Mouse (Mus musculus): ENCODE measurements around the gene Tssk1. TPM values are rescaled to one million over a fixed set of nuclear protein-coding genes. Genes with fewer than 3 reads are reported as not detected.

Gene Tssk1
- polyA plus RNA-seq, 1 experiment from 2014 or later: 0.04 TPM

GRCm38 (mm10) chr16:17857157-17857556 lies 36.9 kb upstream of the Tssk1 start:
- peaks cover 70% of the 10 kb centered on the region for H3K36me3 ChIP-seq (ENCODE audit: control insufficient read depth, insufficient read depth)
- no peak for ATAC-seq
- WGBS: 74% methylated on average over 7 of the region's 7 CpGs

DNA sequence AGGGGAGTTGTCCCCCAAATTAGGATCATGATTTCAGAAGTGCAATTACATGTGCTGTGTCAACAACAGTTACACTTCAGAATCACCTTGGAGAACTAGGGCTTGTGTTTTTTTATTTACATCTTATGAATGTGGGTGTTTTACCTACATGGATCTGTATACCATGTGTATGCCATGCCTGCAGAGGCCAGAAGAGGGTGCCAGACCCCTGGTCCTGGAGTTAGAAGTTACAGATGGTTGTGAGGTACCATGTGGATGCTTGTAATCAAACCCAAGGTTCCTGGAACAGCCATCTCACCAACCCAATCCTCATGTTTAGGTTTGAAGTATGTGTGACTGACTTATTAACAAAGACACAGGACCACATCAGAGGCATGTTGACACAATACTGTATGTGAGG lies 35.4 kb upstream of the Tssk1 start:
- Histone ChIP-seq H3K36me3 (ENCODE audit: control insufficient read depth, insufficient read depth) (peaks cover 59% of the 10 kb centered on the region), H3K4me2 (replicated peaks; ENCODE audit: low read depth) (no peak overlapping the region), H3K4me1 (replicated peaks; ENCODE audit: control insufficient read depth, insufficient read depth, low read length) (no peaks in the 10 kb centered on the region), H3K27me3 (replicated peaks; ENCODE audit: control insufficient read depth, insufficient read depth, low read length) (no peaks in the 10 kb centered on the region), H3K4me3 (ENCODE audit: low read depth, low read length) (no peak overlapping the region), H3K9me3 (ENCODE audit: control insufficient read depth) (no peaks in the 10 kb centered on the region), H3K27ac (ENCODE audit: low read depth, low read length) (no peak overlapping the region), H3K9ac (ENCODE audit: low read depth, low read length) (no peak overlapping the region)
- TF ChIP-seq CTCF (IDR thresholded peaks at IDR 0.05; ENCODE audit: low read depth): peak; percentile 87
- no peak for ATAC-seq

More at GRCm38 (mm10) chr16:17857157-17857556, 36.9 kb upstream of the Tssk1 start:
- H3K9me3 ChIP-seq (ENCODE audit: control insufficient read depth): no peaks in the 10 kb centered on the region
- H3K4me3 ChIP-seq (ENCODE audit: low read depth, low read length): no peak overlapping the region
- no peaks in the 10 kb centered on the region for H3K4me1 ChIP-seq (replicated peaks; ENCODE audit: control insufficient read depth, insufficient read depth, low read length)
- H3K27ac ChIP-seq (ENCODE audit: low read depth, low read length): peak overlapping the region; percentile 41; the same call in 1 of the 2 replicates
- H3K27me3 ChIP-seq (replicated peaks; ENCODE audit: control insufficient read depth, insufficient read depth, low read length): no peaks in the 10 kb centered on the region
- H3K4me2 ChIP-seq (replicated peaks; ENCODE audit: low read depth): no peak overlapping the region
- TF ChIP-seq CTCF (IDR thresholded peaks at IDR 0.05; ENCODE audit: low read depth): no peak
- H3K9ac ChIP-seq (ENCODE audit: low read depth, low read length): no peak overlapping the region

GRCm38 (mm10) chr16:17865293-17865692 lies 28.7 kb upstream of the Tssk1 start:
- Histone ChIP-seq H3K4me1 (replicated peaks; ENCODE audit: control insufficient read depth, insufficient read depth, low read length) (0 out of 2 replicates have a peak, but pooled peaks cover 2% of the 10 kb centered on the region), H3K4me2 (replicated peaks; ENCODE audit: low read depth) (no peak overlapping the region), H3K36me3 (ENCODE audit: control insufficient read depth, insufficient read depth) (peaks cover 10% of the 10 kb centered on the region; the same call in 1 of the 2 replicates), H3K9me3 (ENCODE audit: control insufficient read depth) (no peaks in the 10 kb centered on the region), H3K9ac (ENCODE audit: low read depth, low read length) (no peak overlapping the region), H3K27ac (ENCODE audit: low read depth, low read length) (no peak overlapping the region), H3K27me3 (replicated peaks; ENCODE audit: control insufficient read depth, insufficient read depth, low read length) (no peaks in the 10 kb centered on the region), H3K4me3 (ENCODE audit: low read depth, low read length) (no peak overlapping the region)
- WGBS: 37% methylated on average over 2 of the region's 2 CpGs
- no peak for TF ChIP-seq CTCF (IDR thresholded peaks at IDR 0.05; ENCODE audit: low read depth)
- ATAC-seq: peak; percentile 56

- peaks cover 11% of the 10 kb centered on the region; the same call in 1 of the 2 replicates for H3K36me3 ChIP-seq (ENCODE audit: control insufficient read depth, insufficient read depth)
- H3K4me3 ChIP-seq (ENCODE audit: low read depth, low read length): no peak overlapping the region
- H3K9me3 ChIP-seq (ENCODE audit: control insufficient read depth): no peaks in the 10 kb centered on the region
- peak; percentile 92 for ATAC-seq
- WGBS: 37% methylated on average over 6 of the region's 6 CpGs
- H3K27ac ChIP-seq (ENCODE audit: low read depth, low read length): no peak overlapping the region
- TF ChIP-seq CTCF (IDR thresholded peaks at IDR 0.05; ENCODE audit: low read depth): no peak
- H3K9ac ChIP-seq (ENCODE audit: low read depth, low read length): no peak overlapping the region
- H3K4me2 ChIP-seq (replicated peaks; ENCODE audit: low read depth): no peak overlapping the region
- H3K4me1 ChIP-seq (replicated peaks; ENCODE audit: control insufficient read depth, insufficient read depth, low read length): 0 out of 2 replicates have a peak, but pooled peaks cover 2% of the 10 kb centered on the region
- H3K27me3 ChIP-seq (replicated peaks; ENCODE audit: control insufficient read depth, insufficient read depth, low read length): no peaks in the 10 kb centered on the region
These were observed 28.3 kb upstream of the Tssk1 start for GRCm38 (mm10) chr16:17865770-17866169.

DNA sequence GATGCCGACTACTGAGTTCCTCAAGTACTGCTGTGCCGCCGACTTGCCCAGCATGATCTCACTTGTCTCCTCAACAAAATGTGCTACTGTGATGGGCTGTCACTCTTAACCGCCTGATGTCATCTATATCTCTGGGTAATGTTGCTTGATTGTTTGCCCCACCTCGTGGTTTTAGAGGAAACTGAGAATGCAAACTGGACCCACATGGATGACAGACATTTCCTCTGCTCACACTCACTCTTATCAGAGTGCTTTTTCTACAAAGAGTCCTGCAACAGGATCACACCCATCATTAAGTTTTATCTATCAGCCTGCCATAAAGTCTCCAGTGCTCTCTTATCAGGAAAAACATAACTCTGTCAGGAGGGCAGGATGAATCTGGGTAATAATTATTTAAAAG lies 22.8 kb upstream of the Tssk1 start:
- Histone ChIP-seq H3K9ac (ENCODE audit: low read depth, low read length) (no peak overlapping the region), H3K4me3 (ENCODE audit: low read depth, low read length) (no peak overlapping the region), H3K27ac (ENCODE audit: low read depth, low read length) (no peak overlapping the region), H3K4me2 (replicated peaks; ENCODE audit: low read depth) (no peak overlapping the region), H3K9me3 (ENCODE audit: control insufficient read depth) (no peaks in the 10 kb centered on the region), H3K4me1 (replicated peaks; ENCODE audit: control insufficient read depth, insufficient read depth, low read length) (peaks cover 6% of the 10 kb centered on the region; the same call in 1 of the 2 replicates), H3K36me3 (ENCODE audit: control insufficient read depth, insufficient read depth) (peaks cover 19% of the 10 kb centered on the region), H3K27me3 (replicated peaks; ENCODE audit: control insufficient read depth, insufficient read depth, low read length) (no peaks in the 10 kb centered on the region)
- WGBS: 39% methylated on average over 5 of the region's 5 CpGs
- peak; percentile 47 for TF ChIP-seq CTCF (IDR thresholded peaks at IDR 0.05; ENCODE audit: low read depth)
- ATAC-seq: peak; percentile 72

DNA sequence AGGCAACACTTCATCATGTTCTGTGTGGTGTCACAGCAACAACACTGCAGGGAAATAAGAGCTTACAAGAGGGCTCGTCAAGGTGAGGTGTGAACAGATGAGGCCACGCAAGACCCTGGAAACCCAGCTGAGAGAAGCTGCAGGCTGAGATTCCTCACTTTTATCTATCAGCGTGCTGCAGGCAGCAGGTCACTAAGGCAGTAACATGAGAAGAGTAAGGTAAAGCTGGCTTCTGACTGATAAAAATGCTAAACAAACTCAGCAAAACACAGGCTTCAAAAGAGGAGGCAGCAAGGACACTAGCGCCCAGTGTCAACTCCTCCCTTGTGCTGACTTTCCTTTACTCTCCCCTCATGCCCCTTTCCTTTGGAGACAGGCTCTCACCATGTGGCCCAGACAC lies 21.0 kb upstream of the Tssk1 start:
- no peak overlapping the region for H3K27ac ChIP-seq (ENCODE audit: low read depth, low read length)
- no peak for ATAC-seq
- TF ChIP-seq CTCF (IDR thresholded peaks at IDR 0.05; ENCODE audit: low read depth): no peak
- H3K4me1 ChIP-seq (replicated peaks; ENCODE audit: control insufficient read depth, insufficient read depth, low read length): peaks cover 4% of the 10 kb centered on the region; the same call in 1 of the 2 replicates
- peaks cover 19% of the 10 kb centered on the region for H3K36me3 ChIP-seq (ENCODE audit: control insufficient read depth, insufficient read depth)
- 51% methylated on average over 4 of the region's 4 CpGs for WGBS
- no peak overlapping the region for H3K4me2 ChIP-seq (replicated peaks; ENCODE audit: low read depth)
- H3K9ac ChIP-seq (ENCODE audit: low read depth, low read length): no peak overlapping the region
- H3K9me3 ChIP-seq (ENCODE audit: control insufficient read depth): no peaks in the 10 kb centered on the region
- no peak overlapping the region for H3K4me3 ChIP-seq (ENCODE audit: low read depth, low read length)
- no peaks in the 10 kb centered on the region for H3K27me3 ChIP-seq (replicated peaks; ENCODE audit: control insufficient read depth, insufficient read depth, low read length)

- H3K4me1 ChIP-seq (replicated peaks; ENCODE audit: control insufficient read depth, insufficient read depth, low read length): peaks cover 4% of the 10 kb centered on the region; the same call in 1 of the 2 replicates
- WGBS: 53% methylated on average over 4 of the region's 4 CpGs
- ATAC-seq: no peak
- TF ChIP-seq CTCF (IDR thresholded peaks at IDR 0.05; ENCODE audit: low read depth): no peak
- H3K27me3 ChIP-seq (replicated peaks; ENCODE audit: control insufficient read depth, insufficient read depth, low read length): no peaks in the 10 kb centered on the region
- H3K27ac ChIP-seq (ENCODE audit: low read depth, low read length): no peak overlapping the region
- no peak overlapping the region for H3K4me3 ChIP-seq (ENCODE audit: low read depth, low read length)
- no peak overlapping the region for H3K4me2 ChIP-seq (replicated peaks; ENCODE audit: low read depth)
- H3K9me3 ChIP-seq (ENCODE audit: control insufficient read depth): no peaks in the 10 kb centered on the region
- H3K9ac ChIP-seq (ENCODE audit: low read depth, low read length): no peak overlapping the region
- H3K36me3 ChIP-seq (ENCODE audit: control insufficient read depth, insufficient read depth): peaks cover 10% of the 10 kb centered on the region
These were observed 18.8 kb upstream of the Tssk1 start for GRCm38 (mm10) chr16:17875174-17875573.
